Mouse (Mus musculus): ENCODE measurements around the gene Adamts3.

- TF ChIP-seq CTCF (IDR thresholded peaks at IDR 0.05; ENCODE audit: extremely low read depth, insufficient read length, insufficient replicate concordance, low read depth, low read length) (no peak), POLR2A (IDR thresholded peaks at IDR 0.05; ENCODE audit: low read depth, low read length) (no peak)
Measured at GRCm38 (mm10) chr5:89784635-89785034, 98.5 kb downstream of the Adamts3 start.

All from small intestine, adult 2 months (tissue).